Mouse (Mus musculus) heart, embryonic 11.5 days (tissue): Measurements from ENCODE around the gene Rasa3. TPM values are rescaled to one million over a fixed set of nuclear protein-coding genes. Genes with fewer than 3 reads are reported as not detected.

ENCODE experiments used
- ATAC-seq: fragments of 200-750 bp; cut with Nextera tagmentation; replicated peaks from 2 replicates; pipeline ENCODE4 v1.8.0; 2017; ENCODE audit warnings: moderate library complexity; ENCODE audit not compliant: insufficient number of reproducible peaks, low FRiP score, low TSS enrichment
- H3K27ac ChIP-seq: fragments of 300-500 bp; sonication (generic); 2 replicates; pipeline ENCODE4 v1.5.1; 2014; ENCODE audit warnings: mild to moderate bottlenecking, low read depth, low read length
- H3K27me3 ChIP-seq: fragments of 300-500 bp; sonication (generic); 2 replicates; pipeline ENCODE4 v1.6.1; 2014; ENCODE audit warnings: mild to moderate bottlenecking, low read length, mixed read lengths; ENCODE audit not compliant: control insufficient read depth, insufficient read depth
- H3K36me3 ChIP-seq: fragments of 300-500 bp; sonication (generic); 2 replicates; pipeline ENCODE4 v1.6.1; 2014; ENCODE audit warnings: mild to moderate bottlenecking, low read length, moderate library complexity, mixed read lengths; ENCODE audit not compliant: control insufficient read depth, insufficient read depth
- H3K4me1 ChIP-seq: fragments of 300-500 bp; sonication (generic); 2 replicates; pipeline ENCODE4 v1.6.1; 2014; ENCODE audit warnings: low read length; ENCODE audit not compliant: control insufficient read depth, insufficient read depth
- H3K4me2 ChIP-seq: fragments of 300-500 bp; sonication (generic); 2 replicates; pipeline ENCODE4 v1.6.1; 2014; ENCODE audit warnings: mild to moderate bottlenecking, moderate library complexity
- H3K4me3 ChIP-seq: fragments of 300-500 bp; sonication (generic); 2 replicates; pipeline ENCODE4 v1.5.1; 2014; ENCODE audit warnings: low read depth, low read length
- H3K9ac ChIP-seq: fragments of 300-500 bp; sonication (generic); 2 replicates; pipeline ENCODE4 v1.6.1; 2014; ENCODE audit warnings: mild to moderate bottlenecking, low read depth, low read length, moderate library complexity
- H3K9me3 ChIP-seq: fragments of 300-500 bp; sonication (generic); replicated peaks from 2 replicates; pipeline ENCODE4 v1.6.1; 2016; ENCODE audit warnings: low read length; ENCODE audit not compliant: control insufficient read depth
- WGBS: fragments of 180-500 bp; shearing (Covaris S2); extraction: QIAGEN DNeasy Blood & Tissue Kit; methylation state at CpG from one replicate; pipeline ENCODE4 v1.1.7; 2014; ENCODE audit not compliant: insufficient replicate concordance; 5-methylcytosine and 5-hydroxymethylcytosine counted together
- polyA plus RNA-seq: library from polyadenylated mRNA; unstranded; fragments of >200 nt; fragmentation: Nextera tagmentation; extraction: Ambion mirVana; gene quantifications from 2 replicates; pipeline ENCODE4 v1.2.1, GENCODE M21; 2014

Gene Rasa3
- polyA plus RNA-seq, 1 experiment from 2014 or later, result 26.3 TPM

DNA sequence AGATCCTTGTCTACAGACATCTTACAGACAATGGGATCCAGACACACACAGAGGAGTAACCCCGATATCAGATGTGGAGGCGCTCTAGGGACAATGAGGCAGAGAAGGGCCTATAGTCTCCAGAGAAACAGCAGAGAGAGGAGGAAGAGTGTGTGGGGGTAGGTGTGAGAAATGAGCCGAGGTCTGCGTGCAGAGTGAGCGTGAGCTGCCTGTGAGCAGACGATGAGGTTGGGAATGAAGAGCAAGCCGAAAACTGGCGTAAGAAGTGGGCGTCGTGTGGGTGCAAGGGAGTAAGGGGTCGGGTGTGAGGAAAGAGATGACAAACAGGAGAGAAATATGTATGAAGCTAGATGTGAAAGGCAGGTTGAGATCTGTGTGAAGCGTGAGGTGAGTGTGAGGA is 65.7 kb downstream of the Rasa3 start:
- no peak overlapping the region for H3K27ac ChIP-seq
- no peaks in the 10 kb centered on the region for H3K9me3 ChIP-seq
- H3K4me3 ChIP-seq, result no peak overlapping the region
- no peak overlapping the region for H3K4me2 ChIP-seq
- peaks cover 14% of the 10 kb centered on the region for H3K4me1 ChIP-seq
- no peaks in the 10 kb centered on the region; the same call in 1 of the 2 replicates for H3K27me3 ChIP-seq
- no peak overlapping the region for H3K9ac ChIP-seq
- ATAC-seq, result no peak
- WGBS, result 83% methylated on average over 12 of the region's 12 CpGs
- H3K36me3 ChIP-seq, result peaks cover 9% of the 10 kb centered on the region

GRCm38 (mm10) chr8:13609971-13610370 is 67.4 kb downstream of the Rasa3 start:
- peaks cover 9% of the 10 kb centered on the region for H3K36me3 ChIP-seq
- no peak for ATAC-seq
- no peak overlapping the region for H3K4me3 ChIP-seq
- H3K4me2 ChIP-seq, result no peak overlapping the region
- 49% methylated on average over 5 of the region's 5 CpGs for WGBS
- no peaks in the 10 kb centered on the region for H3K9me3 ChIP-seq
- H3K27ac ChIP-seq, result no peak overlapping the region
- peaks cover 20% of the 10 kb centered on the region for H3K4me1 ChIP-seq
- no peaks in the 10 kb centered on the region; the same call in 1 of the 2 replicates for H3K27me3 ChIP-seq
- no peak overlapping the region for H3K9ac ChIP-seq

- WGBS, result 86% methylated on average over 6 of the region's 6 CpGs
- Histone ChIP-seq H3K36me3 (peaks cover 9% of the 10 kb centered on the region), H3K9me3 (no peaks in the 10 kb centered on the region), H3K4me1 (peaks cover 17% of the 10 kb centered on the region), H3K27me3 (no peaks in the 10 kb centered on the region; the same call in 1 of the 2 replicates), H3K27ac (no peak overlapping the region), H3K4me3 (no peak overlapping the region), H3K4me2 (no peak overlapping the region), H3K9ac (no peak overlapping the region)
- ATAC-seq, result no peak
Observed at GRCm38 (mm10) chr8:13608946-13609345, 68.5 kb downstream of the Rasa3 start.

- Histone ChIP-seq H3K9ac (no peak overlapping the region), H3K36me3 (no peaks in the 10 kb centered on the region; the same call in 1 of the 2 replicates), H3K9me3 (no peaks in the 10 kb centered on the region), H3K4me1 (peaks cover 17% of the 10 kb centered on the region), H3K27ac (no peak overlapping the region; the same call in 1 of the 2 replicates), H3K4me2 (no peak overlapping the region), H3K27me3 (no peaks in the 10 kb centered on the region; the same call in 1 of the 2 replicates), H3K4me3 (no peak overlapping the region)
- WGBS, result 58% methylated on average over 7 of the region's 7 CpGs
- ATAC-seq, result no peak
Observed at GRCm38 (mm10) chr8:13605920-13606480, 71.4 kb downstream of the Rasa3 start.

GRCm38 (mm10) chr8:13602621-13603020 is 74.8 kb downstream of the Rasa3 start:
- WGBS, result 58% methylated on average over 8 of the region's 8 CpGs
- Histone ChIP-seq H3K4me3 (no peak overlapping the region), H3K4me1 (peaks cover 14% of the 10 kb centered on the region), H3K4me2 (no peak overlapping the region), H3K27ac (no peak overlapping the region), H3K36me3 (peaks cover 3% of the 10 kb centered on the region; the same call in 1 of the 2 replicates), H3K9me3 (no peaks in the 10 kb centered on the region), H3K9ac (no peak overlapping the region), H3K27me3 (no peaks in the 10 kb centered on the region)
- no peak for ATAC-seq

DNA sequence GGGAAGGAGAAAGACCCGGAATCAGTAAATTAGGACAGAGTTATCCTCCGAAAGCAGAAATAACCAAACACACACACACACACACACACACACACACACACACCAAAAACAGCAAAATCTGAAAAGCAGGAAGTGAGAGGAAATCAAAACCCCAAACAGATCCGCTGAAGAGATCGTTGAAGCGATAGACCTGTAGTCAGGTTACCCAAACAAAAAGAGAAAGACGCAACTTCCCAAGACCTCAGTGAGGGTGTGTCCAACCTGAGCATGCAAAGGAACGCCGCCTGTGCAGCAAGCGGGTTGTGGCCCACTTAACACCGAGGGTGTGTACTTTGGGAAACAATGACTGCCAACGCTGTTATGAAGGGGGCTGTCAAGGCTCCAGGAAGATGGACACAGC is 76.2 kb downstream of the Rasa3 start:
- Histone ChIP-seq H3K4me1 (peaks cover 12% of the 10 kb centered on the region), H3K27ac (no peak overlapping the region), H3K4me3 (no peak overlapping the region), H3K27me3 (no peaks in the 10 kb centered on the region), H3K4me2 (no peak overlapping the region), H3K9ac (no peak overlapping the region), H3K36me3 (peaks cover 6% of the 10 kb centered on the region; the same call in 1 of the 2 replicates), H3K9me3 (no peaks in the 10 kb centered on the region)
- no peak for ATAC-seq
- 74% methylated on average over 11 of the region's 11 CpGs for WGBS

GRCm38 (mm10) chr8:13600716-13601115 is 76.7 kb downstream of the Rasa3 start:
- 72% methylated on average over 10 of the region's 10 CpGs for WGBS
- Histone ChIP-seq H3K4me1 (peaks cover 7% of the 10 kb centered on the region), H3K36me3 (peaks cover 6% of the 10 kb centered on the region; the same call in 1 of the 2 replicates), H3K9ac (no peak overlapping the region), H3K9me3 (no peaks in the 10 kb centered on the region), H3K27ac (no peak overlapping the region; the same call in 1 of the 2 replicates), H3K4me2 (no peak overlapping the region), H3K27me3 (no peaks in the 10 kb centered on the region), H3K4me3 (no peak overlapping the region)
- ATAC-seq, result no peak

DNA sequence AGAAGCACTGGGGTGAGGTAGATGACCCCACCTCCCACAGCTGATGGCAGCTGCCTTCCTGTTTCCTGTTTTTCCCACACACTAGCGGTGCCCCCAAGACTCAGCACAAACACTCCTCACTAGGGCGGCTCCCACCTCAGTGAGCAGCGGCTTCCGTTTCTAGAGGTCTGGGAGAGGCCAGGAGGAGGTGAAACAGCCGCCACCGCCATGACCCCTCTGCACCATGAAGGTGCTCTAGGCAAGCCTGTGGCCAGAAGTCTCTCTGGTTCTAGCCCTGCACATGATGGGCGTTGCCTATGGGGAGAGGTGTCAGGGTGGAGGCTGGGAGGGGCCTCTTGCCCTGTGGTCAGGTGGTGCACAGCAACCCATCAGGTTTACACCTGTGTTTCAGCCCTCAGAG is 77.2 kb downstream of the Rasa3 start:
- peaks cover 6% of the 10 kb centered on the region; the same call in 1 of the 2 replicates for H3K36me3 ChIP-seq
- no peak overlapping the region for H3K4me2 ChIP-seq
- no peaks in the 10 kb centered on the region for H3K9me3 ChIP-seq
- no peak overlapping the region; the same call in 1 of the 2 replicates for H3K27ac ChIP-seq
- 50% methylated on average over 7 of the region's 7 CpGs for WGBS
- ATAC-seq, result no peak
- H3K4me3 ChIP-seq, result no peak overlapping the region
- peaks cover 5% of the 10 kb centered on the region; the same call in 1 of the 2 replicates for H3K4me1 ChIP-seq
- H3K9ac ChIP-seq, result no peak overlapping the region
- no peaks in the 10 kb centered on the region for H3K27me3 ChIP-seq

GRCm38 (mm10) chr8:13597777-13598176 is 79.6 kb downstream of the Rasa3 start:
- no peak overlapping the region for H3K4me2 ChIP-seq
- peaks cover 6% of the 10 kb centered on the region; the same call in 1 of the 2 replicates for H3K36me3 ChIP-seq
- H3K4me1 ChIP-seq, result peaks cover 5% of the 10 kb centered on the region; the same call in 1 of the 2 replicates
- 68% methylated on average over 6 of the region's 6 CpGs for WGBS
- no peak overlapping the region for H3K9ac ChIP-seq
- no peak for ATAC-seq
- H3K9me3 ChIP-seq, result no peaks in the 10 kb centered on the region
- no peaks in the 10 kb centered on the region for H3K27me3 ChIP-seq
- H3K27ac ChIP-seq, result peak overlapping the region; percentile 7; the same call in 1 of the 2 replicates
- H3K4me3 ChIP-seq, result no peak overlapping the region
